Mouse (Mus musculus) embryonic facial prominence, embryonic 12.5 days (tissue): ENCODE data around the gene Lmo1. TPM values are rescaled to one million over a fixed set of nuclear protein-coding genes. Genes with fewer than 3 reads are reported as not detected.
"Not testable (repeated sequence)": the region's sequence is repeated elsewhere in the genome, so short reads cannot be mapped to it uniquely, and the experiment has no call there.

Source experiments
- ATAC-seq: fragments of 200-750 bp; cut with Nextera tagmentation; 2 replicates; pipeline ENCODE4 v1.8.0; 2017; ENCODE audit not compliant: insufficient number of reproducible peaks, insufficient read depth, low FRiP score, low TSS enrichment
- H3K27ac ChIP-seq: fragments of 300-500 bp; sonication (generic); 2 replicates; pipeline ENCODE4 v1.5.1; 2016; ENCODE audit warnings: mild to moderate bottlenecking
- H3K27me3 ChIP-seq: fragments of 300-500 bp; sonication (generic); 2 replicates; pipeline ENCODE4 v1.6.1; 2016; ENCODE audit warnings: mild to moderate bottlenecking, moderate library complexity
- H3K36me3 ChIP-seq: fragments of 300-500 bp; sonication (generic); 2 replicates; pipeline ENCODE4 v1.6.1; 2016; ENCODE audit warnings: mild to moderate bottlenecking
- H3K4me1 ChIP-seq: fragments of 300-500 bp; sonication (generic); 2 replicates; pipeline ENCODE4 v1.6.1; 2016
- H3K4me2 ChIP-seq: fragments of 300-500 bp; sonication (generic); replicated peaks from 2 replicates; pipeline ENCODE4 v1.6.1; 2016; ENCODE audit warnings: mild to moderate bottlenecking, moderate library complexity
- H3K4me3 ChIP-seq: fragments of 300-500 bp; sonication (generic); 2 replicates; pipeline ENCODE4 v1.5.1; 2016; ENCODE audit warnings: mild to moderate bottlenecking
- H3K9ac ChIP-seq: fragments of 300-500 bp; sonication (generic); 2 replicates; pipeline ENCODE4 v1.6.1; 2016; ENCODE audit warnings: mild to moderate bottlenecking, moderate library complexity
- H3K9me3 ChIP-seq: fragments of 300-500 bp; sonication (generic); 2 replicates; pipeline ENCODE4 v1.6.1; 2016; ENCODE audit warnings: mild to moderate bottlenecking, moderate library complexity
- WGBS: fragments of 180-500 bp; shearing (Covaris S2); methylation state at CpG from one replicate; pipeline ENCODE4 v1.1.7; 2016; 5-methylcytosine and 5-hydroxymethylcytosine counted together
- polyA plus RNA-seq: library from polyadenylated mRNA; unstranded; fragments of >200 nt; fragmentation: Nextera tagmentation; extraction: Ambion mirVana; gene quantifications from 2 replicates; pipeline ENCODE4 v1.2.1, GENCODE M21; 2016

The Lmo1 gene
- polyA plus RNA-seq, 1 experiment from 2014 or later = 20.8 TPM

GRCm38 (mm10) chr7:109141054-109141453, 34.0 kb downstream of the Lmo1 start:
- Histone ChIP-seq H3K27me3 (0 out of 2 replicates have a peak, but pooled peaks cover 4% of the 10 kb centered on the region), H3K4me2 (no peak overlapping the region), H3K36me3 (no peaks in the 10 kb centered on the region), H3K9me3 (no peaks in the 10 kb centered on the region), H3K4me1 (0 out of 2 replicates have a peak, but pooled peaks cover 4% of the 10 kb centered on the region), H3K4me3 (no peak overlapping the region), H3K27ac (no peak overlapping the region), H3K9ac (no peak overlapping the region)
- WGBS = 74% methylated on average over 2 of the region's 2 CpGs
- ATAC-seq = no peak

- ATAC-seq = no peak
- H3K27me3 ChIP-seq = 0 out of 2 replicates have a peak, but pooled peaks cover 4% of the 10 kb centered on the region
These were observed 35.6 kb downstream of the Lmo1 start for GRCm38 (mm10) chr7:109139405-109139804.

GRCm38 (mm10) chr7:109137441-109137840, 37.6 kb downstream of the Lmo1 start:
- no peak overlapping the region for H3K4me2 ChIP-seq
- 90% methylated on average over 8 of the region's 8 CpGs for WGBS
- no peaks in the 10 kb centered on the region for H3K36me3 ChIP-seq
- H3K4me3 ChIP-seq = no peak overlapping the region
- H3K9ac ChIP-seq = no peak overlapping the region
- H3K4me1 ChIP-seq = no peaks in the 10 kb centered on the region
- no peaks in the 10 kb centered on the region for H3K27me3 ChIP-seq
- no peak overlapping the region for H3K27ac ChIP-seq
- no peaks in the 10 kb centered on the region for H3K9me3 ChIP-seq
- ATAC-seq = no peak

More at GRCm38 (mm10) chr7:109139405-109139804, 35.6 kb downstream of the Lmo1 start:
- Histone ChIP-seq H3K36me3 (no peaks in the 10 kb centered on the region), H3K4me2 (no peak overlapping the region), H3K9ac (no peak overlapping the region), H3K27ac (no peak overlapping the region), H3K4me3 (no peak overlapping the region), H3K9me3 (no peaks in the 10 kb centered on the region), H3K4me1 (0 out of 2 replicates have a peak, but pooled peaks cover 4% of the 10 kb centered on the region)
- WGBS = 5% methylated on average over 3 of the region's 3 CpGs

GRCm38 (mm10) chr7:109131565-109131964, 43.4 kb downstream of the Lmo1 start:
- Histone ChIP-seq H3K4me2 (no peak overlapping the region), H3K4me3 (no peak overlapping the region), H3K9ac (no peak overlapping the region), H3K27ac (no peak overlapping the region), H3K27me3 (no peaks in the 10 kb centered on the region), H3K4me1 (no peaks in the 10 kb centered on the region), H3K9me3 (no peaks in the 10 kb centered on the region), H3K36me3 (no peaks in the 10 kb centered on the region)
- WGBS = 73% methylated on average over 2 of the region's 2 CpGs
- ATAC-seq = no peak

- H3K27me3 ChIP-seq = no peaks in the 10 kb centered on the region
- H3K4me3 ChIP-seq = no peak overlapping the region
- no peak for ATAC-seq
- no peak overlapping the region for H3K4me2 ChIP-seq
- H3K36me3 ChIP-seq = no peaks in the 10 kb centered on the region
- no peak overlapping the region for H3K27ac ChIP-seq
- WGBS = 71% methylated on average over 5 of the region's 5 CpGs
- no peaks in the 10 kb centered on the region for H3K9me3 ChIP-seq
- H3K4me1 ChIP-seq = no peaks in the 10 kb centered on the region
- H3K9ac ChIP-seq = no peak overlapping the region
These were observed 44.9 kb downstream of the Lmo1 start for GRCm38 (mm10) chr7:109129946-109130686.

- no peak for ATAC-seq
- Histone ChIP-seq H3K4me3 (no peak overlapping the region), H3K36me3 (no peaks in the 10 kb centered on the region), H3K9ac (no peak overlapping the region), H3K9me3 (no peaks in the 10 kb centered on the region), H3K27ac (no peak overlapping the region), H3K27me3 (no peaks in the 10 kb centered on the region), H3K4me1 (no peaks in the 10 kb centered on the region), H3K4me2 (no peak overlapping the region)
These were observed 45.6 kb downstream of the Lmo1 start for GRCm38 (mm10) chr7:109129442-109129841.

GRCm38 (mm10) chr7:109115929-109116328, 59.1 kb downstream of the Lmo1 start:
- Histone ChIP-seq H3K27me3 (no peaks in the 10 kb centered on the region), H3K9ac (no peak overlapping the region), H3K9me3 (no peaks in the 10 kb centered on the region), H3K4me1 (no peaks in the 10 kb centered on the region), H3K4me2 (no peak overlapping the region), H3K36me3 (no peaks in the 10 kb centered on the region), H3K27ac (peak overlapping the region; percentile 50; the same call in 1 of the 2 replicates), H3K4me3 (no peak overlapping the region)
- no peak for ATAC-seq
- 68% methylated on average over 4 of the region's 4 CpGs for WGBS

GRCm38 (mm10) chr7:109115488-109115887, 59.5 kb downstream of the Lmo1 start:
- not testable (repeated sequence) for H3K4me3 ChIP-seq, H3K36me3 ChIP-seq, H3K9me3 ChIP-seq, H3K4me1 ChIP-seq, H3K4me2 ChIP-seq, H3K27me3 ChIP-seq, H3K9ac ChIP-seq
- 50% methylated on average over 1 of the region's 4 CpGs for WGBS
- peak overlapping the region; percentile 50; the same call in 1 of the 2 replicates for H3K27ac ChIP-seq
- ATAC-seq = peak; percentile 69

GRCm38 (mm10) chr7:109114950-109115349, 60.1 kb downstream of the Lmo1 start:
- Histone ChIP-seq H3K4me3 (no peak overlapping the region), H3K27me3 (no peaks in the 10 kb centered on the region), H3K4me2 (no peak overlapping the region), H3K9ac (no peak overlapping the region), H3K27ac (no peak overlapping the region), H3K9me3 (no peaks in the 10 kb centered on the region), H3K36me3 (no peaks in the 10 kb centered on the region), H3K4me1 (no peaks in the 10 kb centered on the region)
- 0 out of 2 replicates have a peak, but pooled peaks have one; percentile 36 for ATAC-seq
- 45% methylated on average over 10 of the region's 10 CpGs for WGBS

- Histone ChIP-seq H3K4me2 (no peak overlapping the region), H3K4me3 (no peak overlapping the region), H3K9ac (no peak overlapping the region), H3K27me3 (no peaks in the 10 kb centered on the region), H3K4me1 (no peaks in the 10 kb centered on the region), H3K27ac (no peak overlapping the region), H3K9me3 (no peaks in the 10 kb centered on the region), H3K36me3 (no peaks in the 10 kb centered on the region)
- no peak for ATAC-seq
- 72% methylated on average over 5 of the region's 5 CpGs for WGBS
These were observed 64.0 kb downstream of the Lmo1 start for GRCm38 (mm10) chr7:109111000-109111399.

GRCm38 (mm10) chr7:109104894-109105293, 70.1 kb downstream of the Lmo1 start:
- H3K36me3 ChIP-seq = no peaks in the 10 kb centered on the region
- no peaks in the 10 kb centered on the region for H3K9me3 ChIP-seq
- H3K4me2 ChIP-seq = no peak overlapping the region
- no peak overlapping the region for H3K4me3 ChIP-seq
- no peak overlapping the region for H3K9ac ChIP-seq
- H3K27ac ChIP-seq = no peak overlapping the region
- H3K4me1 ChIP-seq = no peaks in the 10 kb centered on the region
- no peaks in the 10 kb centered on the region for H3K27me3 ChIP-seq
- 68% methylated on average over 1 of the region's 1 CpGs for WGBS
- no peak for ATAC-seq

GRCm38 (mm10) chr7:109101167-109101566, 73.8 kb downstream of the Lmo1 start:
- no peak overlapping the region for H3K4me3 ChIP-seq
- no peaks in the 10 kb centered on the region for H3K4me1 ChIP-seq
- no peaks in the 10 kb centered on the region for H3K36me3 ChIP-seq
- no peaks in the 10 kb centered on the region for H3K27me3 ChIP-seq
- no peak overlapping the region for H3K4me2 ChIP-seq
- H3K9me3 ChIP-seq = no peaks in the 10 kb centered on the region
- no peak overlapping the region for H3K9ac ChIP-seq
- ATAC-seq = no peak
- 85% methylated on average over 3 of the region's 3 CpGs for WGBS
- no peak overlapping the region for H3K27ac ChIP-seq
